Mouse (Mus musculus) cerebellum, postnatal 14 days (tissue): ENCODE measurements around the gene Snx12.
A peak's percentile ranks its signal among the peaks of the same experiment; 100 is the strongest.

Source experiments
- DNase-seq, 2 experiments: peaks; one replicate each; pipeline ENCODE4 v3.0.0; 2021; ENCODE audit warnings: mixed read lengths in 2 of 2

The Snx12 gene

DNA sequence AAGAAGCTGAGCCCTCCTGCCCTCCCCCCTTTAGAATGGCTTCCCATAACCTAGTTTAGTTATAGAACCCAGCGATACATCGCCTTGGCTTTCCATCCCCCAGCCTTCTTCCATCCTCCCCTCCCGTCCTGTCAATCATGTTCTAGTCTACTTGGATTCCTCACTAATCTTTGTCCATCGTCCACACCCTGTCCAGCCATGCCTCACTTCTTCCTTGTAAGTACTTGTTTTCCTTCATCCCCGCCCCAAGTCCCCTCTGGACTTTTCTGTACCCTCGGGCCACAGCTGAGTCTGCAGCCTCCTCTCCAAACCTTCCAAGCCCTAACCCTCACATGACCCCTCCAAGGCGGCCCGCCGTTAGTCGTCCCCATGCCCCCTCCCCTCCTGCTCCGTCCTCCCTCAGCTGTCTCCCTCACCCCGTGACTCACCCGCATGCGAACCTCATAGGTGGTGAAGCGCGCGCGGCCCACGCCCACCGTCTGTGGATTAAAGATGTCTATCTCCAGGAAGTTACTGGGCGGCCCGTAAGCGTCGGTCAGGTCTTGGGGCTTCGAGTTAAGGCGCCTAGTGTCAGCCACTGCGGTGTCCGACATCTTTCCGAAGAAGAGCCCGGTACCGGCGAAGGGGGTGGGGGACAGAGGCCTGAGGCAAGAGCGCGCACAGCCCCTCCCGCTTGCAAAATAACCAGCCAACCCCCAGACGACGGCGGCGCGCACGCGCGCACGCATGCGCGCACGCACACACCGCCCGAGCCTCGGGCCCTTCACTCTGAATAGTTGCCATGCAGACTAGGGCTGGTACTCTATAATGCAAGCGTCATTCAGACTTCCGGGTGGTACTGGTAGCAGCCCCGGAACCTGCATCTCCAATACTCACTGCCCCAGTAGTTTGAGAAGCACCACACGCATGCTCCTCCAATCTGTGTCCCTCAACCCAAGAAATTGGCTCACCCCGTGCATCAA lies at the start of gene Snx12:
Gene Snx12 (minus strand): TSS at position 730 of the 962 bp plus-strand sequence.
- peak; percentile 88 to 93 for DNase-seq

DNA sequence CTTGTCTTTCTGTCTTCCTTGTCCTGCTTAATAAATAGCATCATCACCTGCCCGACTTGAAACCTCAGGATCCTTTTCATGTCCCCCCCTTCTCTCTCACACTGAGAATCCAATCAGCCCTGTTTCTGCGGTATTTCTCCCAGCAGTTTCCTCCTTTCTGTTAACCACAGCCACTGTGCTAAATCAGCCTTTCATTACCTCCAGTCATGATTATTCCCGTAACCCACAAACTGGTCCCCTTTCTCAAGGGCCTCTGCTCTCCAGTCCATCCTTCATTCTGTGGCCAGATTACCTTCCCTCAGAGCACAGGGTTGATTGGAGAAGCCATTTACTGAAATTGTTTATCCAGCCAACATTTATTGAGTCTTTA lies 46.4 kb upstream of the Snx12 start, which contains the start of gene Gm20489:
Gene Gm20489 (minus strand): TSS at position 269 of the 370 bp plus-strand sequence.
- no peak for DNase-seq

DNA sequence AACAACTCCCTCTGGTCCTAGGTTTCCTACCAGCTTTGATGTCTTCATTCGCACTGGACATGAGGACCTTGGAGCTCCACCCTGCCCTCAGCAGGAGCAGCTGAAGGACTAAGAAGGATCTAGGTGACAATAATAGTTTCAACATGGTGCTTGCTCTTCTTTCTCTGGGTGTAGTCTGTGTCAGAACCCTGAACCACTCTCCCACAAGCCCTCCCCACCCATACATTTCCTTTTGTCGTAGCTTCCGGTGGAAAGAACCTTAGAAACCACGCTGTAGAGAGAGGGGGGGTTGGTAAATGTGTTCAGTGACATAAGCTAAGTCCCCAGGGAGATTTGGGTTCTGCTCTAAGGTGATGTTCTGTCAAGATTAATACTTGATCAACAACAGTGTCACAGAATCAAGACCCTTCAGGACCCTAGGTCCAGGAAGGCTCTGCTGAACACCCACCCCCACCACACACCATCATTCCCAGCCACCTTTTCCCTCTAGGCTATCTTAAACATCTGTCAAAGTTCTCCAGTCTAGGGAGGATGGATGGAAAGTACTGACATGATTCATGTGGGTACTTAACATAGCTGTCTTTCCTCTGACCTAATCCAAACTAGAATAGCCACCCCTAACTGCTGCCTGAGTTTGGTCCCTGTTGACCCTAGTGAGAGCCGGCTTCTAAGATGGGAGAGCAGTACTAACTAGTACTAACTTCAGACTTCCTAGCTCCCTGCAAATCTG lies 45.8 kb upstream of the Snx12 start, which contains the start of gene Il2rg:
Gene Il2rg (minus strand): TSS at position 231 of the 730 bp plus-strand sequence.
- DNase-seq, result no peak

DNA sequence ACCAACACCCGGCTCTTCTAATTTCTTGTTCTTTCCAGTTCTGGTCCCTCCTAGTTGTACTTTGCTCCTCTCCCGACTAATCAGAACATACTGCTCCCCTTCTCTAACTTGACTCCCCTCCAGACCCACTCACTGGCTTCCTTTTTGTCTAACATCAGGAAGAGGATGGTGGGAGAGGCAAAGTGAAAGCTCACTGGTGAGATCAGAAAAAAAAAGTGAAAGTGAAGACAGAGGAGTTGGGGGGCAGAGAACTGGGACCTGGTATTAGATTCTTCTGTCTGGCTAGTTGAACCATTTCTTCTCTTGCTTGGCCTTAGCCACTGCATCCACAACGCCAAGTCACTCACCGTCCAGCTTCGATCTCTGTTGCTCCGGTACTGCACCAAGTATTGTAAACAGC lies 44.3 kb upstream of the Snx12 start:
- DNase-seq, result no peak

DNA sequence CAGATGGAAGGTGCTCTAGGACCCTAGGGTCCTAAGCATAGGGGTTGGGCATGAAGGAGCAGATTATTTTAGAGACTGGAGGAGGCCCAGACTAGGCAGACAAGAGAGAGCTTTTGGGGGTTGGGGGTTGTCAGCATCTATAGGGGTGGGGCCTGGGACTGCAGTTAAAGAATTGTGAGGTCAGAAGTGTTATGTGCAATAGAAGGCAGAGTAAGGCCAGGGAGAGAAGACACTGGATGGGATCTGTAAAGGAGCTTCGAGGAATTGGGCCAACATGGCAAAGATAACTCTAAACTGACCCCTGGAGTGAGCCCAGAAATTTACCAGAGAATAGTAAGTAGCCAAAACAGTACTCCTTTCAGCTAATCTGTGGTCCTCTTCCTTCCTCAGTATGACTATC lies 41.5 kb upstream of the Snx12 start, which contains the start of gene Gm614:
Gene Gm614 (minus strand): TSS at position 101 of the 400 bp plus-strand sequence.
- DNase-seq, result no peak

DNA sequence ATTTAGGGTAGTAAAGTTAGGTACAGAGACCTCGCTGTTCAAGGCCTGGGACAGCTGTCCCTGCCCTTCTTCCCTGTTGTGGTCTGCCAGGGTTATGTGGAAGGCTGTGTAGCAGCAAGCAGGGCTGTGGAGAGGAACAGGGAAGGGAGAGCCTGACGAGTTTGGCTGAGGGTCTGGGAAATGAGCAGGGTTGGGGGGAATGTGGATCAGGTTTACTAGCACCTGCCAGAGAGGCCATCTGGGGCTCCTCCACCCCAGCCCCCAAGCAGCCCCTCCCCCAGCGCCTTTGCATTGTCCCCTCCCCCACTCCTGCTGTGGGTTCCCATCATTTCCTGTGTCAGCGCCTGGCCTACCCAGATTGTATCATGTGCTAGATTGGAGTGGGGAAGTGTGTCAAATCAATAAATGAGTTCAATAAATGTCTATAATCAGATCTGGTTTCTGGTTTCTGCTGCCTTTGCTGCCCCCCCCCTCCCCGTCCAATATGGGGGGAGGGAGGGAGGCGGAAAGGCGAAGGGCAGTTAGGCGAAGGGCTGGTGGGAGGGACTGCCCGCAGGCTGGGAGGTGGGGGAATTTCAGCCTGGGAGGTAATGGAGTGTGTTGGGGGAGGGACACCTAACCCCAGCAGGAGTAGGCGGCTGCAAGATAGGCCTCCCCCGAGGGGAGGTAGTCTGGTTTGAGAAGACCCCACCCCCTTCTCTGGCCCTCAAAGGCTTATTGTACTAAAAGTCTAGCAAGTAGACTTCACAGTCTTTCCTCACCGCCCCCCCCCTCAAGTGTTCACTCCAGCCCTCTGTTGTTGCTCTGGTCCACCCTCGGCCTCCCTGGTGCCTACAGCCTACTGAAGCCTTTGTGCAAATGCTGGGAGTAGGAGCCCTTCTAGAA lies 38.3 kb upstream of the Snx12 start:
- DNase-seq, result peak in 1 of 2 experiments; percentile 57

DNA sequence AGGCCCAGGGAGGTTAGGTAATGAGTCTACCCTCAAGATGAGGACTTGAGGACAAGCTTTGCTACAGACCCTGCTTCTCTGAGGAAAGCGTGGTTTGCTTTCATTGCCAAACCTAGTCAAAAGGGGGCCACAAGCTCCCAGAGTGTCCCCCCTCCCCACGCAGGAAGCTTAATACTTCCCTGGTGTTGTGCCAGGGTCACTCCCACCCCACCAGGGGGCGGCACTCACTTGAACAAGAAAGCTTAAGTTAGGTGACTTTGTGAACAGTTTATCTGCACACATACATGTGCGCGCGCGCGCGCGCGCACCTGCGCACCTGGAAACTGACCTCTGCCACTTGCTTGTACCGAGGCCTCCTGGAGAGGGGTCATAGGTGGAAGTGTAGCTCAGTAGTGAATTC lies 34.2 kb upstream of the Snx12 start:
- peak in 1 of 2 experiments; percentile 37 for DNase-seq

DNA sequence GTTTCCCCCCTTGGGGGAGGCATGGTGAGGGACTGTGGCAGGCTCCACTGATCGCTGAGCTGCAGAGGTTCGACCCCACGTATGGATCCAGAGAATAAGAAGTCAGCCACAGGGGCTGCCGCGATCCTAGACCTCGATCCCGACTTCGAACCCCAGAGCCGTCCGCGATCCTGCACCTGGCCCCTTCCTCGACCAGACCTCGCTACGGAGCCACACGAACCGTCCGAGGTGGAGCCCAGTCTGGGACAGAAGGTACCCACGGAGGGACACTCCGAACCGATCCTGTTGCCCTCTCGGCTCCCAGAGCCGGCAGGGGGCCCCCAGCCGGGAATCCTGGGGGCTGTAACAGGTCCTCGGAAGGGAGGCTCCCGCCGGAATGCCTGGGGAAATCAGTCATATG lies 32.4 kb upstream of the Snx12 start:
- peak; percentile 9 to 13 for DNase-seq

DNA sequence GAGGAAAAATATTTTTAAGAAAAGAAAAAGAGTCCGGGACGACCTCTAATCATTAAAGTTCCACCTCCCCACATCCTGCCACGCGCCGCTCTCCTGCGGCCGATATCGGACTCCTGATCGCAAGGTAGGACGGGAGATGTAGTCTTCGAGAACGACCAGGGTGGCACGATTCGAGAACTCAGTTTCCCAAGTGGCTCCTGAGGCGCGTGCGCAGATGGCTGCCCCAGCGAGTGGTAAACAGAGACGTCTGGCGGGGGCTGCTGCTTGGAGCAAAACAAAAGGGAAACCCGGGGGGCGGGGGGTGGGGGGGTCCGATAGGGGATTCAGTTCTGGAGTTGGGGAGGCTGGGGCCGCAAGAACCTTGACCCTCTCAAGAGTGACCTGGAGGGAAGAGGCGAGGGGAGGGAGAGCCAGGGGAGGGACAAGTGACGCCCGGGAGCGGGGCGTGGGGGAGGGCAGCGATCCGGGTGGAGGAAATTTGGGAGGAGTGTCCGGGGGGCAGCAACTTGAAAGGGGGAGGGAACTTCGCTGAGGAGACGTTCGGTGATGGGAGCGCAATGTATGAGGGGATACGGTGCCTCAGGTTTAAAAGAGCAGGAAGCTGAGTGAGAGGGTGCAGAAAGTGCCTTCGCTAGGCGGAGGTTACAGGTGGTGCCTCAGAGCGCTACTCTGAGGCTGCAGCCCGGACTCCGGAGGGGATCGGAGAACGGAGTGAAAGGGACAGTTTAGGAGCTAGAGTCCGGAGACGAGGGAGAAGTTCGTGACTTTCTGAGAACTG lies 31.8 kb upstream of the Snx12 start, which contains the start of gene Foxo4:
Gene Foxo4 (plus strand): TSS at position 577 of the 778 bp plus-strand sequence.
- peak; percentile 89 to 90 for DNase-seq

DNA sequence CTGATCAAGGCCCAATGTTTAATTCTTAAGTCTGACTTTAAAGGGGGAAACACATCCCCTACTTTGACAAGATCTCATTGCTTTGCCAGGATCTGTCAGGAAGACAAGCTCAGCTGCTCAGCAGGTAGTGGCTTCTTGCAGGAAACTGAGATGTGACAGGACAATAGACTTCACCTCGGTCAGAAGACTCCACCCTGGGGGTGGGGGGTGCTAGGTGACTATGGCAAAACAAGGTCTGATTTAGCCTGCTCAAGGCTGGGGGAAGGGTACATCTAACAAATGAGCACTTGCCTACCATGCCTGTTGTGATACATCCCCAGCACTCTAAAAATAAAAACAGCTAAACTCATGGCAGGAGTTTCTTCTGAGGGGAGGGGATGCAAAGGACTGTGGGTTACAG lies 22.6 kb upstream of the Snx12 start:
- DNase-seq, result no peak

DNA sequence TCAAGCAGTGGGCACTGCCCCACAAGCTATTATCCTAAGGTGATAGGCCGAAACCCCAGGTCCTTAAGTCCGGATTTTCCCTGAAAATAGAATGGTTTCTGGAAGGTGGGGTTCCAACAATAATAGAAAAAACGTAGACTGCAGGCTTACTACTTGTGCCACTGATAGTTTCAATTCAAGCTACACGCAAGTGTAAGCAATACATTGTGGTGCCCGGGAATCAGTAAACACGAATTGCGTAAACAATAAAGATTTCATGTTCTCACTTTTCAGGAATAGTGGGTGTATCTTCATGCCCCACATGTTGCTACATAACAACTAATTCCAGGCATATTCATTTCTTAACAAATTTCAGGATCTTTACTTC lies 416 bp upstream of the Snx12 start:
- no peak for DNase-seq

DNA sequence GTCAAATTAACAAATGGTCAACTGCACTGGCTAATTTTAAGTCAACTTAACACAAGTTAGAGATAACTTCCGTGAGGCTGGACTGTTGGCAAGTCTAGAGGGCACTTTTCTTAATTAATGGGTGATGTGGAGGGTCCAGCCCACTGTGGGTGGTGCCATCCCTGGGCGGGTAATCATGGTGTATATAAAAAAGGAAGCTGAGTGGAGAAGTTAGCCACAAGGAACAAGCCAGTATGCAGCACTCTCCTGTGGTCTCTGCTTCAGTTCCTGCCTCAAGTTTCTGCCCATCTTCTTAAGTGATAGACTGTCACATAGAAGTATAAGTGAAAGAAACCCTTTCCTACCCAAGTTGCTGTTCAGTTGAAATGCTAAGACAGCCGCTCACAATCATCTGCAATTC lies 33.1 kb downstream of the Snx12 start:
- DNase-seq, result no peak

DNA sequence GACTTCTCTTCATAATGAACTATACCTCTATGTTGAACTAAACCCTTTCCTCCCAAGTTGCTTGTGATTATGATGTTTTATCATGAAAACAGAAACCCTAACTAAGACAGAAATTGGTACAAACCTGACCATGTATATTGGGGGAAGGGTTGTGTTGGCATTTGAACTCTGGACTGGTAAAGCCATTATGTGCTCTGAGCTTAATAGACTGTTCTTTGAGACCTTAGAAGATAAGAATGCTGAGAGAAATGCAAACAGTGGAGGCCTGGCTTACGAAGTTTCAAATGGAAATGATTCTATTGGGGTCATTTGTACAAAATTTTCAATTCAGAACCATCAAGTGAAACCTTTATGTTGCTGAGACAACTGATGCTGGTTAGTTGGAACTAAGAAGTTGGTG lies 34.7 kb downstream of the Snx12 start:
- no peak for DNase-seq

DNA sequence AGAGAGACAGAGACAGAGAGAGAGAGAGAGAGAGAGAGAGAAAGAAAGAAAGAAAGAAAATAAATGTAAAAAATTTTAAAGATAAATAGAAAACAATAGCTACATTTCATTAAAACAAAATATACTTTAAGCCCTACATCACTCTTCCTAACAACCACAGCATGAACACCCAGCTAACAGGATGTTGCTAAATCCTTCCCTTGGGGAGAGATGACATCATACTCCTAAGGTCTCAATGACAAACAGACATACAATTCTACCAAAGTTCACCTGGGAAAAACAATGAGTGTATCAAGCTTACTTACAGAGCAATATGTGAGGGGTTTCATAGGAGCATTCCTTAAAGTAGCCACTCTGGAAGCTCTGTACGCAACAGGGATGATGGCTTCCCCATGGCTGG lies 49.0 kb downstream of the Snx12 start:
- no peak for DNase-seq

DNA sequence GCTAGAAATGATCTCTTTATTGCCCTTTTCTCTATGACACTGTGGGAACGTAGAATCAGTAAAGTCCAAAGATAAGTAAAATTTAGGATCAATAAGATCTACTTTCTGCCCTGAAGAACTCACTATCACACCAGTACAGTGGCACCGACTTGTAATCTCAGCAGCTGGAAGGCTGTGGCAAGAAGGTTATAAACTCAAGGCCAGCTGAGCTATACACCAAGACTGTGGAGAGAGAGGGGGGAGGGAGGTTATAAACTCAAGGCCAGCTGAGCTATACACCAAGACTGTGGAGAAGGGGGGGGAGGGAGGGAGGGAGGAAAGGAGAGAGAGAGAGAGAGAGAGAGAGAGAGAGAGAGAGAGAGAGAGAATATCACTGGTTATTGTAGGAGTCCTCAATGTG lies 53.9 kb downstream of the Snx12 start:
- no peak for DNase-seq

DNA sequence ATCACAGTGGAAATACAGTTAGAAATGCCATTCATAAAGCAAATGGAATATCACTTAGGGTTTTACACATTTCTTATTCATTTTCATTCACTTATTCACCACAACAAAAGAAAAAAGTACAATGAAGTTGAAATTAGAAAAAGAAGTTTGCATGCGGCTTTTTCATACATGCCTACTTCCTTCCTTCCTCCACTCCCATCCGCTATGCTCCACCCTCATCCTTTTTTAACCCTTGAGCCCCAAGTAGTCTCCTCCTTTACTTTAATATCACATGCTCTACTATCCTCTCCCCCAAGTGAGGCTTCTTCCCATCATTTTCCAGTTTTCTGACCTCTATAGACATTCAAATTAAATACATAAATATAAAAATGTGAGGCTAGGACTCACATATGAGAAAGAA lies 58.6 kb downstream of the Snx12 start:
- DNase-seq, result no peak

DNA sequence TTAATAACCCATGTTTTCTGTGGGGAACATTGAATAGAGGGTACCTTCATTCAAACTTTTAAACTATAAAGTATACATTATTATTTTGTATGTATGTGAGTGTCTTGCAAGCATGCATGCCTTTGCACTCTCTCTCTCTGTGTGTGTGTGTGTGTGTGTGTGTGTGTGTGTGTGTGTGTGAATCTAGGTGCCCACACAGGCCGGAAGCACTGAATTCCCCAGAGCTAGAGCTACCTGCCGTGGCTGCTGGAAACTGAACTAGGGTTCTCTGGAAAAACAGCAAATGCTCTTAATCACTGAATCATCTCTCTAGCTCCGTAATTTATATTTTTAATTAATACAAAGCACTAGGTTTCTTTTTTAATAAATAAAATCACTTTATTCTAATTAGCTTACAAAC lies 59.1 kb downstream of the Snx12 start:
- DNase-seq, result no peak

DNA sequence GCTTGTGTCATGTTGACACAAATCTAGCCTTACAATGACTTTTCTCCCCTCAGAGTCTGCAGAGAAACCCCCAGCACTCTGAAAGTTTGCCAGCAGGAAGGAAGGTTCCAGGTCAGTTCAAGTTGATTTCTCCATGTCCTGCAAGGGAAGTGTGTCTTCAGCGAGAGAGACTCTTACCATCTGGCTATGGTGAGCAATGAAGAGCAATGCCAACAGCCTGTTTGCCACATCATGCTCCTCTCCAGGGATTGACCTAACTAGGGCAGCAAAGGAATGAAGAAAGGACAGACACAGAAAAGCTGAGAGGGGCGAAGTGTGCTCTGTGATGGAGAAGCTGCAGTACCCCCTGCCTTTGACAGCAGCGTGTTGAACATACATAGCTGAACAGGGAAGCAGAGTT lies 59.8 kb downstream of the Snx12 start:
- peak; percentile 20 to 24 for DNase-seq

DNA sequence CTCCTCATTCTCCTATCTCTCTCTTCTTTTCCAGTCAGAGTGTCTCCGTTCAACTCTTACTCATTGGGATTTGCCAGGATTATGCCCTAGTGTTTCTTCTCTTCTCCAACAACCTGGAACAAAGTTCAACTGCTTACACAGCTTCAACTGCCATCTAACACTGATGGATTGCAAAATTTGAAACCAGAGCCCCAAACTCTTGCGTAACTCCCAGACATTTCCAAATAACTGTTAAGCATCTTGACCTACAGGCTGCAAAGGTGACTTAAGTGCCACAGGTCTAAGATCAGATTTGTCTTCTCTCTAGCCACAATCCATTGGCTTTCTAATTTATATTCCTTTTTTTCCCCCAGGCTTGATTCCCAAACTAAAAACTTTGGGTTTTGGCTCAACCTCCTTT lies 64.9 kb downstream of the Snx12 start:
- DNase-seq, result no peak

DNA sequence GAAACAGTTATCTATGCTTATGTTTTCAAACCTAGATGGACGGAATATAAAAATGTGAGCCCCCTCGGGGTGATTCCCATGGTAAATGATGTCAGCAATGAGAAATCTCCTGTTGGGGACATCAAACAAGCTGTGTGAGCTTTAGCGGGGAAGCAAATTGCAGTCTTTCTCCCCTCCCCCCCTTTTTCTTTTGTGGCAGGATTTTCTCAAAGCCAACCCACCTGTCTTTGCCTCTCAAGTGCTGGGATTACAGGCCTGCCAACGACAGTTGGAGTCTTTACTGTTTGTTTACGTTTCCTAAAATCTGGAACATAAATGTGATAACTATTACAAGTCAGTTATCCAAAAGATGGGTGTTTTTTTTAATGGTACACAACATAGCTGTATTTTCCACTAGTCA lies 66.0 kb downstream of the Snx12 start:
- no peak for DNase-seq

DNA sequence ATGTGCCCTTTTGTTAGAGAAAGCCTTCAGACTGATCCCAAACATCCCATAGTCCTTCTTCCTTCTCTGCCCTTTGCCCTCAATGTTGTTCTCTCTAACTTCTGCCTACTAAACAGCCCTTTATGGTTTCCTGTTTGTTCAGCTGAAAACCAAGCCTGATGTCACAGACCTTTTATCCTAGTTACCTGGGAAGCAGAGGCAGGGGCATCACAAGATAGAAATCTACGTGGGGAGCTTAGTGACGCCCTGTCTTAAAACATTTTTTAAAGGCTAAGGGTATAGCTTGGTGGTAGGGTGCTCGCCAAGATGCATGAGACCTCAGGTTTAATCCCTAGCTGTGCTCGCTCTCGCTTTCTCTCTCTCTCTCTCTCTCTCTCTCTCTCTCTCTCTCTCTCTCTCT lies 74.9 kb downstream of the Snx12 start:
- DNase-seq, result no peak
